Mouse (Mus musculus) ovary, postnatal 14 days (tissue): Measurements from ENCODE around the gene 0610010K14Rik.

Experiments
- DNase-seq: peaks from one replicate; pipeline ENCODE4 v3.0.0; 2022; ENCODE audit warnings: low spot score

Gene 0610010K14Rik

DNA sequence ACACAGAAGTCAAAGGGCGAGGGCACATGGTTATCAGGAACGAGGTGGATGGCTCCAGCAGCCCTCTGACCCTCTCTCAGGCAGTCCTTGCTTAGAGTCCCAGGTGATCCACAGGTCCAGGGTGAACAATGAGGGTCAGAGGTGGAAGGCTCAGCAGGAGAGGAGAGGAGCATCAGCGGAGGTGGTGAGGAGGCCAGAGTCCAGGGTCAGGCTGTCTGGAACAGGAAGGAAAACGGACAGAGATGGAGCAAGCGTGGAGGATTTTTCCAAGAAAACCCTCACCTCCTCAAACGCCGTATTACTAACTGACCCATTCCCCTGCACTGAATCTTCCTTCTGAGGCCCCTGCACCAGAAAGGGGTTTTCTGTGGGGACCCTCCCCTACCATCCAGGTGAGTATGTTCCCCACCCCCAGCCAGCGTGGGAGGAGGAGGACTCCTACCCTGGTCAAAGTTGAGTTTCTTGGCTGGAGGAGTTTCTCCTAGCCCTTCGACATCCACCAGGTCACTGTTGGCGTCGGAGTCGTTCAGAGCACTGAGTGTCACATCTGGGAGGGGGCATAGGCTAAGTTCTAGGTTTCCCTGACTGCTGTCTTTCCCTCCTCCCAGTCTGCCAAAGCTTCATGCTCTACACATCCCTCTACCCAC lies 2.3 kb downstream of the 0610010K14Rik start:
- no peak for DNase-seq

GRCm38 (mm10) chr11:70234497-70234896 lies 3.2 kb downstream of the 0610010K14Rik start:
- no peak for DNase-seq

DNA sequence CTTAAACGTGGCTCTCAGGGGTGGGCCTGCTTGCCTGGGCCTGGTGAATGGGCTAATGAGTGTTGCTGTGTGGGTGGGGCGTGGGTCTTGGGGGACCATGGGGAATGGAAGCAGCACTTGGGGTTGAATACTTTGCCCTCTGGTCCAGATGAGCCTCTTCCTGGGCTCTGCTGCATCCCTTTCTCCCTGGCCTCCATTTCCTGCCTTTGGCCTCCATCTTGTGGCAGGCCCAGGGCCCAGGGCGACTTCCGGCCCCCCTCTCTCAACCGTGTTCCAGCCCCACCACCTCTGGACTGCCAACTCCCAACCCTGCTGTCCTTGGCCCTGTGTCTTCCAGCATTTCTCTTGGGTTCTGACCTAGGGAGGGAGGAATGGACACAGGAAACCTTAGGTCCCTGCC lies 3.7 kb downstream of the 0610010K14Rik start:
- no peak for DNase-seq

- DNase-seq: no peak
Measured at GRCm38 (mm10) chr11:70233016-70233415, 4.7 kb downstream of the 0610010K14Rik start.

DNA sequence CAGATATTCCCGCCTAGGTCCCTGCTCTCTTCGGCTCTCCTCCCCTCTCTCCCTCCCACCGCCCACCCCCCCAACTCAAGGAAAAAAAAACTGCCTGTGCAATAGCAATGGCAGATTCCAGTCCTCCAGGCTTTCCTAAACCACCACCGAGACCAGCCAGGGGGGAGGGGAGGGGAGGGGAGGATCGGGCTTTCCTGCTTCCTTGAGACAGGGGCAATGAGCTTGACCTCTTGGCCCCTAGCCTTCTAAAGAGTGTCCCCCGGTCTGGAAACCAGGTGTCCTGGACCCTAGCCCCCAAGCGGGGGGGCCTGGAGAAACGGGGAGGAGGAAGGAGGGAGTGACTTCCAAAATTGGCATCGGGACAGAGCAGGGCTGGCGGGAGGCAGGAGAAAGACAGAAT lies 5.2 kb downstream of the 0610010K14Rik start:
- no peak for DNase-seq

DNA sequence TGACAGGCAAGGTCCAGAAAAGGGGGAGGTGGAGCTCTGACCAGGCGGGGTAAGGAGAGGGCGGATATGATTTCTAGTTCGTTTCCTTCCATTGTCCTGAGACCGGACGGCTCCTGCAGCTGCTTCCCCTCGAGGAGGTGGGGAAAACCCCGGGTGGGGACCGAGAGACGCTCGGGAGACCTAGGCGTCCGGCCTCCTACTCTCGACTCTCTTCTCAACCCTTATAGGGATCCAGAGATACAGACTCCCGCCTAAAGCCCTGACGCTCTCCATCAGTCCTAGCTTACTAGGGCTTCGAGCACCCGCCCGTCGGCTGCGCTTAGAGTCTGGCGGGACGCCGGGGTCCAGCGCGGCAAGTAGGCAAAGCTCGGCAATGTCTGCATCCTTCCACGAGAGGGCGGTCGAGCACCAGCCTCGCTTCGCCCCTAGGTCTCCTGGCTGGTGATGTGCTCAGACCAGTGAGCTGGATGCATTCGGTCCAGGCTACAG lies 7.4 kb downstream of the 0610010K14Rik start:
- peak; percentile 86 for DNase-seq

GRCm38 (mm10) chr11:70229260-70230010 lies 8.3 kb downstream of the 0610010K14Rik start, which contains the start of gene Bcl6b:
Gene Bcl6b (minus strand): TSS chr11:70229798.
- DNase-seq: no peak

DNA sequence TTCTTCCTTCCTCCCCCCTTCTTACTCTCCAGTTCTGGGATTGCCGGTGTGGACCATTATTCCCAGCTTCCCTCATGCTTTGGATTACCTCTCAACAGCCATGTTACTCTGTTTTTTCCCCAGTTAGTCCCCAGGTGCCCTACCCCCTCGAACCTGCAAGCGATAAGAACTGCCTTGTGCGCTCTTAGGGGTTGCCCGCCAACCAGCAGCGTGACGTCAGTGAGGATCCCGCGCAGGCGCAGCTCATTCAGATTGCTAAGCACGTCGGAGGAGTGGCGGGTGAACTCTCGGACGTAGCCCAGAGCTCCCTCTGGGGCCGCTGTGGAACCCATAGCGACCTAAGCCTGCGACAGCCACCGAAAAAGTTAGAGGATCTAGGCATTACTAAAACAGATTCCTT lies 8.9 kb downstream of the 0610010K14Rik start:
- no peak for DNase-seq

- DNase-seq: no peak
Measured at GRCm38 (mm10) chr11:70227661-70228245, 10.0 kb downstream of the 0610010K14Rik start.

DNA sequence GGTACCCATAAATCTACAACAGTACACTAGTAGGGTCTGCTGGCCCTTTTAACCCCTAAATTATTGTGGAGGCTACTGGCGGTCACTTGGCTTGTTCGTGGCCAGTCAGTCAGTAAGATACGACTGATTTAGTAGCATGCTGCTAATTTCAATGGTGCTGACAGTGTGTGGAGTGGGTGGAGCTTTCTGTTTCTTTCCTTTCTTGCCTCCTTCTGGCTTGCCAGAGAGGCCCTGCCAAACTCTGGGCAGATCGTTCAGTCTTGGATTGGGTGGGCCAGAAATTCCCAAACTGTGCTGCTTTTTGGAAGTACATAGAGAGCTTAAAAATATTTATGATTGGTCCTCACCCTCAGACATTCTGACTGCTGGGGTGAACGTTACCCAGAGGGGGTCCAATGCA lies 10.6 kb downstream of the 0610010K14Rik start:
- DNase-seq: no peak

GRCm38 (mm10) chr11:70226602-70226890 lies 11.2 kb downstream of the 0610010K14Rik start:
- no peak for DNase-seq

- DNase-seq: no peak
Measured at GRCm38 (mm10) chr11:70225798-70226601, 11.7 kb downstream of the 0610010K14Rik start.

- DNase-seq: no peak
Measured at GRCm38 (mm10) chr11:70223724-70224123, 14.0 kb downstream of the 0610010K14Rik start.

- DNase-seq: no peak
Measured at GRCm38 (mm10) chr11:70221603-70222500, 15.9 kb downstream of the 0610010K14Rik start.

GRCm38 (mm10) chr11:70220731-70221602 lies 16.7 kb downstream of the 0610010K14Rik start, which contains the start of gene Slc16a13:
Gene Slc16a13 (minus strand): TSS chr11:70221064.
- DNase-seq: peak; percentile 73

GRCm38 (mm10) chr11:70220323-70220722 lies 17.4 kb downstream of the 0610010K14Rik start:
- DNase-seq: no peak

- DNase-seq: no peak
Measured at GRCm38 (mm10) chr11:70219873-70220272, 17.8 kb downstream of the 0610010K14Rik start.

- DNase-seq: no peak
Measured at GRCm38 (mm10) chr11:70218741-70219470, 18.8 kb downstream of the 0610010K14Rik start.

- no peak for DNase-seq
Measured at GRCm38 (mm10) chr11:70218039-70218438, 19.7 kb downstream of the 0610010K14Rik start.
